Mouse (Mus musculus): Measurements from ENCODE around the gene Mrpl33.
"Not testable (repeated sequence)": the region's sequence is repeated elsewhere in the genome, so short reads cannot be mapped to it uniquely, and the experiment has no call there.

Mrpl33 gene

DNA sequence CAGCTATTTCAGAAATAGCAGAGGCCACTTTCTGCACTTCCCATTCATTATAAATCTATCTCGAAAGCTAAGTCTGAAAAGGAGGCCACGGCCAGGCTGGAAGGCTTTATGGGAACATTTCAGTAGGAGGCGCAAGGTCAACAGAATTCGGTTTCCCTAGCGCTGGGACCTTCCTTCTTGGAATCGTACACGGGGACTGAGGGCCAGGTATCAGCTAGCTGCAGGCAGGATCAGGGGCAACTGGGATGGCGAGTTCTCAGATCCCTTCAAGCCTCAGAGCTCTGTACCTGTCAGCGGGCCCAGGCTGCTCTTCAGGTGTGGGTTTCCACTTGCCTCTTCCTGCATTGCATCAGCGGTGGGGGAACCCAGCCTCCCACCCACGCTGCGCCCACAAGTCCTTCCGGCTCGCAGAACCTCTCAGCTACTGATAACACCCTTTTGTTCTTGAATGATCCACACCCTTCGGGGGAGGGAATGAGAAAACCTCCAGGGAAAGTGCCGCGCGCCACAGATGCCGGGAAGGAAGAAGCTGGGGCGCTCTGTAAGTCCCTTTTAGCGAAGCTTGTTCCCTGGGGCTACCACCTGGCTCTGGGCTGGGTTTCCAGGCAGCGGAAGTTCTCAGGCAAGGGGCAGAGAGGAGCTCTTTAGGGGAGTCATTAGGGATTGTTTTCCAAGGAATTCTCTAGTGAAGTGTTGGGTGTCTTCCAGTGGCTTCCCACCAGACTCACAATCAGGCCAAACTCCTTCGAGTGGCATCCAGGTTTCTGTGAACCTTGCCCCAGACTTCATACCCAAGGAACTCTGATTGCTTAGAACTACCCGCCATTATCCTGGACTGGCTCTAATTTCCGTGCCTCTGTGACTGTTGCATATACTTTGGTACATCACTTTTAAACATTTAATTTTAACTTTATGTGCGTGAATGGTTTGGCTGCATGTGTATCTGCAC, at the start of gene Mrpl33:
Gene Mrpl33 (plus strand): TSS at position 455 of the 949 bp plus-strand sequence.
- DNase-seq (ENCODE audit: inconsistent ontology term) = peak; percentile 80

DNA sequence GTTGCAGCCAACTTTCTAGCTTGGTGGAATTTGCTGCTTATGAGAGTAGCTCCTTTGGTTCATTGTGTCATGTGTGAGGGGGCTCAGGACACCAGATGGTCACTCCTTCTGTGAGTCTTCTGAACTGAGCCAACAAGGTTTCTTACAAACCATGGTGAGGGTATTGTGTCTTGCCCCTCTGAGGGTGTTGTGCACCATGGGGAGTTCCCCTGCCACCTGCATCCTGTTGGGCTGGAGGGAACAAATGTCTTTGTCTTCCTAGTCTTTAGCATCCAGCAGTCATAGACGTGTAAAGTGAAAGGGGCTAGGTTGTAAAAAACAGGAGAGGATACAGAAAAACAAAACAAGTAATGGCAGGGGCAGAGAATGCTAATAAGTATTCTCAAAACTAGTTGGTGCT, 37.3 kb upstream of the Mrpl33 start:
- DNase-seq (ENCODE audit: inconsistent ontology term) = no peak

DNA sequence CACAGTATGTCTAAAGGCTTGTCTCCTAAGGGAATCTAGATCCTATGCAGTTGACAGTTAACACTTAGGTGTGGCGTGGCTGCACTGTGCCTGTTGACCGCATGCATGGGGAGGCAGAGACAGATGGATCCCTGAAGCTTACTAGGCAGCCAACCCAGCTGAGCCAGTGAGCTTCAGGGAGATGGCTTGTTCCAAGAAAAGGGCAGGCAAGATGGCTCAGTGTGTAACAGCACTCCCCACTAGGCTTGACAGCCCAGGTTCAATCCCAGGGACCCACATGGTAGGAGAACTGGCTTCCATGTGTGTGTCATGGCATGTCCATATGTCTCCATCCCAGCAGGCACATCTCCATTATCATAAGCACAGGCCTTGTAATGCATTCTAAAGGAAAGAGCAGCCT, 36.4 kb upstream of the Mrpl33 start:
- DNase-seq (ENCODE audit: inconsistent ontology term) = no peak

DNA sequence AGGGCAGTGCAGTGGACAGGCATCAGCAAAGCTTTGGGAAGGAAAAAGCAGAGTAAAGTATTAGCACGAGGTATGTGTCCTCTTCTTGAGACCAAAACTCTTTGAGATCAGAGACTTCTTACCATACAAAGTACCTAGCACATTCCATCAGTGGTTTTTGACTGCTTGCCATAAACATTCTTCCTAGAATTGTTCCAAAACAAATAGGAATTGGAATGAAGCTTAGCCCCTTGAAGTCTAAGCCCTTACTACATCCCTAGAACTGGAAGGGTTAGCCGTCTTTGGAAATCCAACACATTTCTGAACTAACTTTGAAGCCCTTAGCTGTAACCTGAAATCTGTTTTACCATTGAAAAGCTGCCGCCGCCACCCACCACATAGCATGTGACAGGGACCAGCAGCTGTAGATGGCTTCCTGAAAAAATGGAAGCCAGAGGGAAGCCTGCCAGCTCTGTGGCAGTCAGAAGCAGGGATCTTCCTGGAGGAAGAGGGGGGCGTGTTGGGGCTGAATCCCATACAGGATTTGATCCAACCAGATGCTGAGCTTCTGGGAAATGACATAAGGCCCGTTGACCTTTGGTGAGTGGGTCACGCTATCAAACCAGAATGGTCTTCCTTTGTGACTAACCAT, 34.6 kb upstream of the Mrpl33 start:
- DNase-seq (ENCODE audit: inconsistent ontology term) = peak; percentile 64

DNA sequence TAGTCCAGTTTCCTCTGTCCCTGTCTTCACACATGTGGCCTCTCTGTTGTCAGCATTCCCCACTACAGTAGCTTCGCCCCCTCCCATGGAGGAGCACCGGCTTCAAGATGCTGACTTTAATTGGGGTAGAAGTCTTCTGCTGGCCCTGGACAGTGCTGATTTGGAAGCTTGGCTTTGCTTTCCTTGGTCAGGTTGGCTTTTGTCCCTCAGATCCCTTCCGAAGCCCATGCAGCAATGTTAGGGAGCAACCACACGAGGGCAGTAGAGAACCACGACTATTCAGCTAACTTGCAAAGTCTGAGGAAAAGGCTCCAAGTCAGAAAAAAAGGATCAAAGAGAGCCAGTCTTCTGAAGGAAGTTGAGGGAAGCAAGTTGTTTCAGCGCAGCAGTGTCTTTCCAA, 33.2 kb upstream of the Mrpl33 start:
- DNase-seq (ENCODE audit: inconsistent ontology term) = peak; percentile 79

DNA sequence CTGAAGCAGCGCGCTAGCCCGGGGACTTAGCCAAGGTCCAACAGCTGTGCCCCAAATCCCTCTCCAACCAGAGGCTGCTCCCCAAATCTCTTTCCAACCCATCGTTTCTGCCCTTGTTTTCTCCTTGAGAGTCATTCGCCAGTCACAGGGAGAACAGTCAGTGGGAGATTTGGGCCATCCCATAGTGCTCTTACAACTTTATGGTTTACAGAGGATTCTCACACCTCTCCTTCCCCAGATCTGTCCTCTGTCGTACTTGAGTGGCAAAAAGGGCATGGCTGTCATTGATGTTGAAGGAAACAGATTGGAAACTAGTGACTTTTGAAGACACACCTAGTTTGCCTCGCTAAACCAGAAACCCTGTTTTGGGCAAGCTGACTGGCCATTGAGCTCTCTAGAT, 32.8 kb upstream of the Mrpl33 start:
- no peak for DNase-seq (ENCODE audit: inconsistent ontology term)

DNA sequence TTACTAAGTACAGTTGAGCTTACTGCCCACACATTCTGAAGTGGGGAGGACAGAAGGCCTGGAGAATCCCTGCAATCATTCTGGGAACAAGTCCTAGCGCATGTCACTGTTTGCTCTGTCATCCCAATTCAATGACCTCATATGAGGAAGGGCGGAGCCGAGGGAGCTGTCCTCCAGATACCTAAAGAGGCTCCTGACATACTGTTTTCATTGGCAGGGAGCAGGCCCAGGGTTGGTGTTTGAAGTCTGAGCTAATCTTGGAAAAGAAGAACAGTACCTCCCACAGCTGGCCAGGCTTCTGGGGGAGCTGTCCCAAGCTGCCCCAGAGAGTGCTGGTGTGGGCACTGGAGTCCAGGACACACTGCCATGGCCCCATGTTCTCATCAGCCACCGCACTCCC, 31.8 kb upstream of the Mrpl33 start:
- DNase-seq (ENCODE audit: inconsistent ontology term) = peak; percentile 58

DNA sequence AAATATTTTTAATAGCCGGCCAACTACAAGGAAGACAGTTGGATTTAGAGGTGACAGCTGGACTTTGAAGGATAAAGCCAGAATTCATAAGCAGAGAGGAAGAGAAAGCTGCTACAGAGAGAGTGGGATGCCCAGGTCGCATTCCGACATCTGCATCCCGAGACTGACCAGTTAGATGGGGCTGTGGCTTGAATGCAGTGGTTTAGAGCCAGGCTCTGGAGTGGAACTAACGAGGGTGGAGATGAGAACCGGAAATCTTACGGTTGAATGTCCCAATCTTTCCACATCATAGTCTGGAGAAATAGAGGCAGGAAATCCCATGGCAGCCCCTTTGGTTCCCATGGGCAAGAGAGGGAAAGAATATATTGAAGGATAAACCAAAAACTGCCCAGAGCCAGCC, 30.7 kb upstream of the Mrpl33 start:
- DNase-seq (ENCODE audit: inconsistent ontology term) = no peak

DNA sequence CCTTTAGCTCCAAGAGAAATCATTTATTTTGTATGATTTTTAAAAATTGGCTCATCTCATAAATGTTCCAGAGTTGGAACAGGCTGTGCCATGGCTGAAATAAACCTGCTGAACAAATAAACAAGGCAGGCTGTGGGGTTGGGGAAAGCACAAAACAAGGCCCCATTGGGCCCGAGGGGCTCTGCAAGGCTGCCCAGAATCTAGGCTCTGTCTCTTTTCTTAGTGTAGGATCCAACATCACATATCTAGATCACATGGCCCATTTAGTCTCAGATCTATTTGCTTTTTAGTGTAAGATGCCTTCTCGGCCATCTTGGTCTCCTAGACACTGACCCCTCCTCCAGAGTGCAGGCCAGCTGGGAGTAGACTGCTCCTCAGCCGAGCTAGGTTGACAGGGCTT, 30.3 kb upstream of the Mrpl33 start:
- no peak for DNase-seq (ENCODE audit: inconsistent ontology term)

DNA sequence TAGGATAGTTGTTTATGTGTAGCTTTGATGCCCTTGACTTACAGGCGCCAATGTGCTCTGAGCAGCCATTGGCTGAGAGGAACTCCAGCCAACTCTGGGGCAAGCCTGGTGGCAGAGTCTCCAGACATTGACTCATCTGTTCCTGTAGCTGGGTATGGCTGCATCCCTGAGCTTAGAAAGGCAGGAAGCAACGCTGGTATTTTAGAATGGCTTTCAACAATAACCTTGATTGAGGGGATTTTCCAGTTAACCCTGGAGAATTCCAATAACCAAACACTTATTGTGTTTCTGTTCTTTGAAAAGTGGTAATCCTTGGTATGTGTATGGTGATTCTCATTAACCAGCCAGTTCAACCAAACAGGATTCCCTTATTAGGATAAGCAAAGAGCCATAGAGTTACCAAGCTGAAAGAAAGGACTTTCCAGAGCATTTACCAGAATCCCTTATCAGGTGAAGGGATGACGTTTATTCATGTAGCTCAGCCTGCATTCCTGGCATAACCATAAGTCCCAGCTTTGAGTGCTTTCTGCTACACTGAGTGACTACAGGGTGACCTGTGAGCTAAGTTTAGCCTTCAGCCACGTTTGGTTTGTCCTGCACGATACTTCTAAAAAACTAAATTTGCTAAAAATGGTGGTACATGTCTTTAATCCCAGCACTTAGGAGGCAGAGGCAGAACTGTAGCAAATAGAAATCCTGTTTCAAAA, 28.6 kb upstream of the Mrpl33 start:
- peak; percentile 90 for DNase-seq (ENCODE audit: inconsistent ontology term)

DNA sequence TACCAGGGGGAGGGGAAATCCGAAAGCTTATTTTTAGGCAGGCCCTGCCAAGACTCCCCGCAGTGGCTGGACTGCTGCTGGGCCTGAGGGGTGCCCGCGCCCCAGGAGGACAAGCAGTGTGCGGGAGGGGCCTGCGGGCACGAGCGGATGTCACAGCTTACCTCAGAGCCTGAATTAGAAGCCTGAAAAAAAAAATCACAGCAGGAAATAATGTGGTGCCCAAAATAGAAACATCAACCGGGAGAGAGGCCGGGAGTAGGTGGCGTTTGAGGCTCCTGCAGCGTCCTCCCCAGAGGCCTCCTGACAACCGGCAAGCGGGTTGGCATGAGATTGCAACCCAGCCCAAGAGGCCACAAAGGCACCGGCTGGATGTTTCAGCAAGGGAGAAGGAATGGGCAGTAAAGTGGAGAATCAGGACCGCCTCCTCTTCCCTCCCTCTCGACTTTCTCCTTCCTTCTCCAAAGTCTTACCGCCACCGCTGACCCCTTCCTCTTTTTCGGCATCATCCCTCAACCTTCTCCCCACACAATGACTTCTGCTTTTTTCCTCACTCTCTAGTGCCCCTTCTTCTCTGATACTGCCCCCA, 25.6 kb upstream of the Mrpl33 start:
- DNase-seq (ENCODE audit: inconsistent ontology term) = peak; percentile 79

DNA sequence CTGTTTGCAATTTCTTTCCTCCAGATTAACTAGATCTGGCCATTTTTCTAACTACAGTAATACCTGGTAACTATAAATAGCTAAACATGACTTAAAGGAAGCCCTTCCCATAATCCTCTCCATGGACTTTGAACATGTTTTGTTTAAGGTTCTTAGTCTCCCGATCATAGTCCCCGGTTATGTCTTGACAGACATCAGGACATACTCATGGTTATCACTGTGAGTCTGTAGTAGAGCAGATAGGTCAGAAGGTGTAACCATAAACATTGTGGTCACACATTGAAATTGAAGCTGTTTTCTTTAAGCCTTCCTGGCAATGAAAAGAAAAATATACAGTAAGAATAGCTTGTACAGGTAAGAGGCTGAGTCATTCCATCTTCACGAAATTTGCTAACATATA, 23.0 kb upstream of the Mrpl33 start:
- no peak for DNase-seq (ENCODE audit: inconsistent ontology term)

DNA sequence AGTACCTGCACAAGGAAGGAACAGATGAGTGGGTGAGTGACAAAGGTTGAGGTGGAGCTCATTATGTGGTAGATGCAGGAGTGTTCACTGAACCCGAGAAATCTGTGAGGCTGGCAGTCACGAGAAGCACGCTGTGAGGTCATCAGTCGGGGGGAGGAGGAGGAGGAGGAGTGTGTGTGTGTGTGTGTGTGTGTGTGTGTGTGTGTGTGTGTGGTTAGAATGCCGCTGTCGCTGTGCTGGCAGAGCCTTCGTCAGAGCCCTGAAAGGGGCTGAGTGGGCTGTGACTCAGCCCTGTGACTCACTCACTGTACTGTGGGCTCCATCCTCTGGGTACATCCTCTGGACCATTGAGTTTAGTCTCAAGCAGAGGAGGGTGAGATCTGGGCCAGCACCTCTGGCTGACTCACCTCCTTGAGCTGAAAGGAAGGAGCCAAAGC, 20.2 kb upstream of the Mrpl33 start:
- peak; percentile 88 for DNase-seq (ENCODE audit: inconsistent ontology term)

DNA sequence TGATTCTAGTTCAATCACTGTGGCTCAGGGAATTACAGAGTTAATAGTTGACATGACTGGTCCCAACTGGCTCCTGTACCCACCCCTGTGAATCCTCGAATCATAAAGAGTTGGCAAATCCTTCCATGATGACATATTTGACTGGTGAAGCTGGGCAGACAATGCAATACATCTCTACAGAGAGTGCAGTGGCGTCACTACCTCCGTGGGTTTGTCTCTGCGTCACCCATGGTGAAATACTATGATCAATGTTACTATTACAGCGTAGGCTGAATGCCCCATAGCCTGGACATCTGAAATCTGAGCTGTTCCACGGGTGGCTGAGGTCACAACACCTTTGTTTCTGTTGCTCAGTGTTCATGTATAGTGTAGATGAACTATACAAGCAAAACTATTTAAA, 15.5 kb upstream of the Mrpl33 start:
- DNase-seq (ENCODE audit: inconsistent ontology term) = no peak

DNA sequence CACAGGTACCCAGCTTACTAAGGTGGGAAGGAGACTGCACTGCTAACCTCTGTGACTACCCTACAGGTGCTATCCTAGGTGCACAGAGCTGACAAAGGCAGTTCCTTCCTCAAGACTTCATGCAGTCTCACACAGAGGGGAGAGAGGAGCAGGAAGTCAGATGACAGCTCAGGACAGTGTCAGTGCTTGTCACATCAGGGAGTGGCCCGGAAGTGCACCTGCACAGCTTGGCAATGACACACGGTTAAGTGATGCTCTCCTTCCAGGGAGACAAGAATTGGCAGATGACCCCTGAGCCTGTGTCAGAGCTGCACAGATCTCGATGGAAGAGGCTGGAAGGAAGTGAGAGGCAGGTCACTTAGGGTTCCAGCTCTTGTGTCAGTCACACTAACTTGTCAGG, 14.8 kb upstream of the Mrpl33 start:
- no peak for DNase-seq (ENCODE audit: inconsistent ontology term)

DNA sequence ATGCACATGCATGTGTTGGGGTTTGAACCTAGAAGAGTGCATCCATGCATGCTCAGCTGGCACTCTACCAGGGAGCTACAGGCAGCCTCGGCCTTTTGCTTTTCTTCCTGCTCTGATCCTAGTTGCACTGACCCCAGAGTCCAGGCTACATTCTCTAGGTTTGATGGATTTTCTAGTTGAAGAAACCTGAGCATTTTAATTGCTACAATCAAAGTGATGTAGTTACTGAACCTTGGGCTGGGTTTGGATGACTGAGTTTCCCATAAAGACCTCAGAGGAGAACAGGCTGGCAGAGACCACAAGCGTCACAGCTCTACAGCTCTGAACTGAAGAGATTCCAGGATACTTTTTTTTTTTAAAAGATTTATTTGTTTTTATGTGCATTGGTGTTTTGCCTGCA, 13.5 kb upstream of the Mrpl33 start:
- peak; percentile 61 for DNase-seq (ENCODE audit: inconsistent ontology term)

DNA sequence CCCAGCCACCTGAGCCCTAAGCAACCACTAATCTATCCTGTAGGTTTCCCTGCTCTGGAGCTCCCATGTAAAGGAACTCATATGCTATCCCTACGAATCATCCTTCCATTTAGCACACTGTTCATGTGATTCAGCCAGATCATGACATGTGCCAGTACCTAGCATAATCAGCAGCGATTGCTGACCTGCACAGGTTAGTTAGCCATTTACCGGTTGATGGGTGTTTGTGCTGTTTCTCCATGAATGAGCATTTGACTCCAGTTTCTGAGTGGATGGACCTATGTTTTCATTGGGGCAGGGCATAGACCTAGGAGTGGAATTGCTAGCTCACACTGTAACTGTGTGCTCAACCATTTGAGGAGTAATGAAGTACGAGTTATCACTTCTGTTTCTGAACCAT, 11.2 kb upstream of the Mrpl33 start:
- DNase-seq (ENCODE audit: inconsistent ontology term) = no peak

DNA sequence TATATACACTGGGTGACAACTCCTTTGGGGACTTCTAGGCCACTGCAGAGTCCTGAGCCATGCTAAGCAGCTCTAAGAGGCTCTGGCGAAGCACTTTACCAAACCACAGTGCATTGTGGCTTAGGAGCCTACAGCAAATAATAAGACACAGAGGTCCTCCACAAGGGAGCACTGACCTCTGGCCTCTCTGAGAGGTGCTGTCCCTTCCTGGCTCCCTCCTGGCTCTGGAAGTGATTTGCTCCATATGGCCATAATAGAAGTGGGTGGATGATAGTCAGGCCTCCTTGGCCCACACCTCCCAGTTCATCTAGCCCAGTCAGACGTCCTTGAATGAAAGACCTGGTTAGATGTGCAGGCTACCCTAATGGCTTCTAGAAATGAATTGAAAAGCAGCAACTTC, 8.7 kb upstream of the Mrpl33 start:
- no peak for DNase-seq (ENCODE audit: inconsistent ontology term)

DNA sequence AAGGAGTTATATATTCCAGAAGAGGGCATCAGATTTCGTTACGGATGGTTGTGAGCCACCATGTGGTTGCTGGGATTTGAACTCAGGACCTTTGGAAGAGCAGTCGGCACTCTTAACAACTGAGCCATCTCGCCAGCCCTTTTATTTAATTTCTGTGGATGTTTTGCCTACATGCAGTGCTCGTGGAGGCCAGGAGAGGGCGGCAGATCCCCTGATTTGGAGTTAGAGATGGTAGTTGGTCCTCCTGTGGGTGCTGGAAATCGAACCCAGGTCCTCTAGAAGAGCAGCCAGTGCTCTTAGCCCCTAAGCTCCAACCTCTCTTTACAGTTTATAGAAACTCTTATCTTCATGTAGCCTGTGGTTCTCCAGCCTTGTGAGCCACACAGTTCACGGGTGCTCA, 8.1 kb upstream of the Mrpl33 start:
- DNase-seq (ENCODE audit: inconsistent ontology term) = not testable (repeated sequence)

DNA sequence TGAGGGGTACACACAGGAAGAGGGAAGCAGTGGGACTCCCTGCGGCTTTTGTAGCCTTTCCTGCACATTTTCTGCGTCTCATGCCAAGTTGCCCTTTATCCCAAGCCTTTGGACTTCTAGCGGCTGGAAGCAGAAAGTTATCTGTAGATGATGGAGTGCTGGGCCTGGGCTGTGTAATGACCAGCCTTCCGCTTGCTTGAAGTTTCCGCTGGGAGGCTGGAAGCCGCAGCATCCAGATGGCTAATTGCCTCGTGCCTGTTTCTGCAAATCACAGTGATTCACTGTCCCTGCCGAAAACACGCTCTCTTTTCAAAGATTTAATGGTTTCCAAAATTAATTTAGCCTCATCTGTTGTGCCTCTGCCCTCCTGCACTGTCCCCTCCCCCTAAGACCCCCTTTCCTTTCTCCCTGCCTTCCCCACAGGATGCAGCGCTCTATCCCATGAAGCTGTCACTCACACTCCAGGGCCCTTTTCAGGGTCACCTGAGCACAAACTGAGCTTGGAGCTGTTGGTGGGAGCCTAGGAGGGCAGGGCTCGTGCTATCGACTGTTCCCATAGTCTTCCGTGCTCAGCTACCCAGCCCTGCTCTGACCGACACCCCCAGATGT, 6.9 kb upstream of the Mrpl33 start:
- no peak for DNase-seq (ENCODE audit: inconsistent ontology term)

DNA sequence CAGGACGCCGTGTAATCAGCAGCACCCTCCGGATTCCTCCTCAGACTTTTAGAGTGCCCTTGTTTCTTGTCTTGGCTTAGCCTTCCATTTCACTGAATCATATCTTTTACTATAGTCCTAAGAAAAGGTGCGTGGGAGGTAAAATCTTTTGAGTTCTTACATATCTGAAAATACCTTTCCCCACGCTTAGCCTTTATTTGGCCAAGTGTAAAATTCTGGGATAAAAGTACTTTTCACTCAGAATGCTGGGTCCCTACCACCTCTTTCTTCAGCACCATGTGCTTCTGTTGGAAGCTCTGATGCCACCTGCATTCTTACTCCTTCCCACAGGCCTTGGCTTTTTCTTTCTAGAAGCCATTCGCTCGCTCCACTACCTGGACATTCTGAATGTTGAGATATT, 5.6 kb upstream of the Mrpl33 start:
- no peak for DNase-seq (ENCODE audit: inconsistent ontology term)

DNA sequence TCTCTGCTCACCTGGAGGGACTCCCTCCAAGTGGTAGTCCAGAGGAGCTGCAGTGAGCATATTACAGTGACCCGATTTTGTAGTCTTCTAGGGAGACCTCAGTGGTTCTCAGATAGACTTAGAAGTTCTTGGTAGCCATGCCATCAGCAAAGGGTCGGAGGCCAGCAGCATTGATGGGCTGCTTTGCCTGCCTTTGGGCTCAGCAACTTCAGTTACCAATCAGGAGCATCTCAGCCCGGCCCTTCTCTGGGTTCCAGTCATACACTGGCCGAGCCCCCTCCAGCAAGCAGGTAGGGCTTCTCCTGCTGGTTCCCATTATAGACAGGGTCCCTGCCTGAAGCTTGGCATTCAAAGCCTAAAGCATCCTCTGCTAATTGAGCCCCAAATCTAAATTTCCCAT, 867 bp upstream of the Mrpl33 start:
- DNase-seq (ENCODE audit: inconsistent ontology term) = no peak

Data from Muller cell, postnatal 12 days (primary cell).